11 mouse cellular contexts compared by ENCODE assay signal in the genomic region with DNA sequence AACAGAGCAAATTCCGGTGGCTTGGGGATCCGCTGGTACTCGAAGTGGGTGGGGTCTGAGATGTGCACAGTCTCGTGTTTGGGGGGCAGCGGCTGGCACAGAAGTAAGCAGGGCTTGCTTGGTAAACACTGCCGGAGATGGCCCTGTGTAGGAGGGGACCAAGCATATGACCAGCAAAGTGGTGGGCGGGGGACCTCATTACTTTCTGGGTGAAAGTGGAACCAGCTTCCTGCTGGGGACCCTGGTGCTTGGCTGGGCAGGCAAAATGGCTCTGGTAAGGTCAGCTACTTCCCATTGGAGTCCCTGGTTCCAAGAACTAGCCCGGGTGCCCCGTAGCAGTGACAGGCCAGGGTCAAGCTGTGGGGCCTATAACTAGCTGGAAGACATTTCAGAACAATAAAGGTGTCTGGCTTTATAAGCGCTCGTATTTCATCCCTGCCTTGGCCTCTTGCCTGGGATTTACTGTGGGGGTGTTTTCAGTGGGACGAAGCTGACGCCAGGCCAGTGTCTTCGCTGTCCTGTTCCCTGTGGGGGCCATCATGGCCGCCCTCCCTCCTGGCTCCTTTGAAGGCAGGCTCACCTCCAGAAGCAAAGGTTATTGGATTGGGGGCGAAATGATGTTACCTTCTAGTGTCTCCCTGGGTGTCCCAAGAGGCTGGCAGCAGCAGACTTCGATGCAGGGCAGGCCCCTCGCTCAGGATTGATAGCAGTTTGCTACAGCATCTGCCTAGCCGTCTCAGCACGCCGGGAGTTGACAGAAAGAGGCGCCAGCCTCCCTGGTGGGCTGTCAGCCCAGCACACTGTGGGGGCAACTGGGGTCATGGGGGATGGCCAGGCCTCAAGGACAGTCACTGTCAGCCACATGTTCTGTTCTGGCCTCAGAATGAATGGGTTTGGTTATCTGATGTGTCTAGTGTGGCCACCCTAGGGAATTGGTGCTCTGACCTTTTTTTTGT.
DNase-seq lines count a peak whose midpoint lies in the region; ATAC-seq and TF ChIP-seq lines count a peak whose summit lies in the region.
"Had no signal": no experiment of that assay in that cellular context is flagged by ENCODE, and none has a peak within 500 bp of the region (broad histone marks: within the 10 kb centered on the region; RNA-seq: fewer than 3 reads in every experiment).

No protein-coding gene starts in this region.

- DNase-seq in cerebellum, adult 9-11 months = peak; percentile 23
- DNase-seq in cerebellum, adult 9-10 months = no peak
- DNase-seq in hindbrain, embryonic 11.5 days (ENCODE audit: low spot score) = no peak
- peak; percentile 49 to 50 for DNase-seq in lung, postnatal 4 days
- DNase-seq in layer of hippocampus, adult 18-20 months (ENCODE audit: low spot score in 2 of 2) = no peak
- DNase-seq in thymus, adult 2 months = no peak
- DNase-seq: heart, adult 11 months; thymus, postnatal 25 days had no signal

- no peak overlapping the region for H3K4me2 ChIP-seq in hindbrain, embryonic 11.5 days (replicated peaks; ENCODE audit: low read depth, low read length)

- no peaks in the 10 kb centered on the region for H3K9me3 ChIP-seq in megakaryocyte, embryonic 14.5 days
- no peaks in the 10 kb centered on the region for H3K9me3 ChIP-seq in hindbrain, embryonic 11.5 days (ENCODE audit: control insufficient read depth, low read length)

- no peak for TF ChIP-seq CTCF in thymus, adult 2 months (IDR thresholded peaks at IDR 0.05; ENCODE audit: borderline replicate concordance, control insufficient read depth, extremely low read depth, insufficient read depth, low read length, poor library complexity)

- 0 out of 2 replicates have a peak overlapping the region, but pooled peaks have one; percentile 20 for H3K9ac ChIP-seq in hindbrain, embryonic 11.5 days (ENCODE audit: low read depth, low read length)

- 44% methylated on average over 22 of the region's 22 CpGs for WGBS in hindbrain, embryonic 11.5 days
- 89% methylated on average over 22 of the region's 22 CpGs for WGBS in thymus, adult 2 months

- H3K4me3 ChIP-seq in megakaryocyte, embryonic 14.5 days (replicated peaks) = peak overlapping the region; percentile 88
- H3K4me3 ChIP-seq in hindbrain, embryonic 11.5 days (ENCODE audit: low read depth, low read length) = no peak overlapping the region
- H3K4me3 ChIP-seq in thymus, adult 2 months (ENCODE audit: control insufficient read depth, insufficient read depth, low read length) = no peak overlapping the region
- H3K4me3 ChIP-seq: left cerebral cortex, adult 2 months had no signal

- no peak for TF ChIP-seq POLR2A in thymus, adult 2 months (IDR thresholded peaks at IDR 0.05; ENCODE audit: control insufficient read depth, extremely low read depth, insufficient read depth, low read length, poor library complexity)

- no peaks in the 10 kb centered on the region for H3K36me3 ChIP-seq in megakaryocyte, embryonic 14.5 days (replicated peaks; ENCODE audit: low read length)
- H3K36me3 ChIP-seq in hindbrain, embryonic 11.5 days (ENCODE audit: control insufficient read depth, insufficient read depth, low read length) = no peaks in the 10 kb centered on the region
- no peaks in the 10 kb centered on the region for H3K36me3 ChIP-seq in thymus, adult 2 months (ENCODE audit: control insufficient read depth, insufficient read depth, low read length)

- no peaks in the 10 kb centered on the region for H3K27me3 ChIP-seq in megakaryocyte, embryonic 14.5 days (replicated peaks)
- no peaks in the 10 kb centered on the region for H3K27me3 ChIP-seq in hindbrain, embryonic 11.5 days (ENCODE audit: control insufficient read depth, insufficient read depth, low read length)
- no peaks in the 10 kb centered on the region; the same call in 1 of the 2 replicates for H3K27me3 ChIP-seq in thymus, adult 2 months (ENCODE audit: control insufficient read depth, insufficient read depth, low read length)

- H3K4me1 ChIP-seq in megakaryocyte, embryonic 14.5 days = peaks cover 100% of the 10 kb centered on the region
- H3K4me1 ChIP-seq in hindbrain, embryonic 11.5 days (replicated peaks; ENCODE audit: control insufficient read depth, insufficient read depth, low read length) = peaks cover 34% of the 10 kb centered on the region
- H3K4me1 ChIP-seq in thymus, adult 2 months (replicated peaks; ENCODE audit: control insufficient read depth, insufficient read depth, low read length) = peaks cover 28% of the 10 kb centered on the region

- no peak for ATAC-seq in megakaryocyte, adult 5-6 weeks (ENCODE audit: poor library complexity, severe bottlenecking)
- no peak for ATAC-seq in hindbrain, embryonic 11.5 days (ENCODE audit: low FRiP score)

- H3K27ac ChIP-seq in hindbrain, embryonic 11.5 days (ENCODE audit: low read depth, low read length) = peak overlapping the region; percentile 90
- no peak overlapping the region for H3K27ac ChIP-seq in thymus, adult 2 months (ENCODE audit: control insufficient read depth, insufficient read depth, low read length)
- H3K27ac ChIP-seq: left cerebral cortex, adult 2 months had no signal

Comparison
In these comparisons a context has a peak if more than half of its experiments do, and no peak if none do; other contexts are left out.
1. DNase-seq: peak in cerebellum, adult 9-11 months (single experiment) and lung, postnatal 4 days (2 of 2); none in cerebellum, adult 9-10 months (single experiment), hindbrain, embryonic 11.5 days (single experiment), layer of hippocampus, adult 18-20 months (0 of 2) and thymus, adult 2 months (single experiment).